Mouse (Mus musculus) limb, embryonic 14.5 days (tissue): ENCODE measurements around the gene Scaf8. TPM values are rescaled to one million over a fixed set of nuclear protein-coding genes. Genes with fewer than 3 reads are reported as not detected.

ENCODE experiments used
- ATAC-seq: fragments of 200-750 bp; cut with Nextera tagmentation; 2 replicates; pipeline ENCODE4 v1.8.0; 2017; ENCODE audit warnings: low read depth, moderate number of reproducible peaks, moderate TSS enrichment; ENCODE audit not compliant: low FRiP score
- DNase-seq: peaks from one replicate; pipeline ENCODE4 v3.0.0-alpha.2; 2015; ENCODE audit warnings: low spot score
- H3K27ac ChIP-seq: fragments of 300-500 bp; sonication (generic); replicated peaks from 2 replicates; pipeline ENCODE4 v1.5.1; 2014; ENCODE audit warnings: low read depth, mild to moderate bottlenecking, low read length, moderate library complexity, mixed read lengths
- H3K27me3 ChIP-seq: fragments of 300-500 bp; sonication (generic); 2 replicates; pipeline ENCODE4 v1.6.1; 2014; ENCODE audit warnings: low read length, mixed read lengths; ENCODE audit not compliant: control insufficient read depth, insufficient read depth
- H3K36me3 ChIP-seq: fragments of 300-500 bp; sonication (generic); 2 replicates; pipeline ENCODE4 v1.6.1; 2014; ENCODE audit warnings: mild to moderate bottlenecking, low read length, moderate library complexity, mixed read lengths; ENCODE audit not compliant: control insufficient read depth, insufficient read depth
- H3K4me1 ChIP-seq: fragments of 300-500 bp; sonication (generic); 2 replicates; pipeline ENCODE4 v1.6.1; 2014; ENCODE audit warnings: antibody characterized with exemption, low read length, mixed read lengths; ENCODE audit not compliant: control insufficient read depth, insufficient read depth
- H3K4me2 ChIP-seq: fragments of 300-500 bp; sonication (generic); replicated peaks from 2 replicates; pipeline ENCODE4 v1.6.1; 2014; ENCODE audit warnings: low read depth, mild to moderate bottlenecking, low read length, moderate library complexity; ENCODE audit not compliant: severe bottlenecking
- H3K4me3 ChIP-seq: fragments of 300-500 bp; sonication (generic); replicated peaks from 2 replicates; pipeline ENCODE4 v1.5.1; 2014; ENCODE audit warnings: low read length
- H3K9ac ChIP-seq: fragments of 300-500 bp; sonication (generic); 2 replicates; pipeline ENCODE4 v1.6.1; 2014; ENCODE audit warnings: mild to moderate bottlenecking, low read depth, low read length, moderate library complexity; ENCODE audit not compliant: severe bottlenecking
- H3K9me3 ChIP-seq: fragments of 300-500 bp; sonication (generic); 2 replicates; pipeline ENCODE4 v1.6.1; 2016; ENCODE audit warnings: low read length; ENCODE audit not compliant: control insufficient read depth
- POLR2A ChIP-seq: fragments of 200-500 bp; IDR thresholded peaks from 2 replicates; pipeline ENCODE4 v1.8.0; 2012; ENCODE audit warnings: inconsistent platforms, mild to moderate bottlenecking, moderate library complexity, borderline replicate concordance; ENCODE audit not compliant: insufficient read depth, insufficient read length; ENCODE audit errors: extremely low read depth
- WGBS: fragments of 180-500 bp; shearing (Covaris S2); extraction: QIAGEN DNeasy Blood & Tissue Kit; methylation state at CpG from one replicate; pipeline ENCODE4 v1.1.7; 2014; 5-methylcytosine and 5-hydroxymethylcytosine counted together
- polyA plus RNA-seq, 2 experiments: library from polyadenylated mRNA; depleted of rRNA in 1 of 2; stranded (reverse) in 1 of 2; unstranded in 1 of 2; fragments of >200 nt; fragmentation: Nextera tagmentation in 1 of 2; extraction: Ambion mirVana in 1 of 2; gene quantifications; 2 replicates each; pipeline versions ENCODE4 v1.2.1 to v1.2.3; 2012 to 2014

The Scaf8 gene
- polyA plus RNA-seq, 2 experiments, result 23.6 to 40.5 TPM

- no peaks in the 10 kb centered on the region for H3K27me3 ChIP-seq
- DNase-seq, result peak; percentile 79
- no peak overlapping the region for H3K4me3 ChIP-seq
- WGBS, result 54% methylated on average over 4 of the region's 4 CpGs
- H3K27ac ChIP-seq, result no peak overlapping the region
- no peak overlapping the region for H3K9ac ChIP-seq
- 0 out of 2 replicates have a peak, but pooled peaks have one; percentile 41 for ATAC-seq
- H3K4me2 ChIP-seq, result no peak overlapping the region
- no peaks in the 10 kb centered on the region for H3K4me1 ChIP-seq
- no peaks in the 10 kb centered on the region for H3K9me3 ChIP-seq
- TF ChIP-seq POLR2A, result no peak
- H3K36me3 ChIP-seq, result 0 out of 2 replicates have a peak, but pooled peaks cover 4% of the 10 kb centered on the region
These were observed 109.8 kb downstream of the Scaf8 start for GRCm38 (mm10) chr17:3224383-3225106.

- Histone ChIP-seq H3K4me3 (no peak overlapping the region), H3K27ac (no peak overlapping the region), H3K4me1 (no peaks in the 10 kb centered on the region), H3K36me3 (peaks cover 21% of the 10 kb centered on the region), H3K9me3 (no peaks in the 10 kb centered on the region), H3K4me2 (no peak overlapping the region), H3K9ac (no peak overlapping the region), H3K27me3 (no peaks in the 10 kb centered on the region)
- 84% methylated on average over 17 of the region's 17 CpGs for WGBS
- no peak for TF ChIP-seq POLR2A
- ATAC-seq (peak; percentile 53; the same call in 1 of the 2 replicates), DNase-seq (peak; percentile 56)
These were observed 115.6 kb downstream of the Scaf8 start for GRCm38 (mm10) chr17:3230231-3231000.

GRCm38 (mm10) chr17:3232626-3233025 lies 117.9 kb downstream of the Scaf8 start:
- WGBS, result 91% methylated on average over 5 of the region's 5 CpGs

GRCm38 (mm10) chr17:3243672-3244071 lies 128.9 kb downstream of the Scaf8 start:
- ATAC-seq (no peak), DNase-seq (no peak)
- Histone ChIP-seq H3K27ac (no peak overlapping the region), H3K4me2 (no peak overlapping the region), H3K9me3 (no peaks in the 10 kb centered on the region), H3K9ac (no peak overlapping the region), H3K27me3 (no peaks in the 10 kb centered on the region), H3K4me1 (no peaks in the 10 kb centered on the region), H3K36me3 (peaks cover 7% of the 10 kb centered on the region; the same call in 1 of the 2 replicates), H3K4me3 (no peak overlapping the region)
- WGBS, result 92% methylated on average over 3 of the region's 3 CpGs
- no peak for TF ChIP-seq POLR2A

More at GRCm38 (mm10) chr17:3232626-3233025, 117.9 kb downstream of the Scaf8 start:
- H3K9me3 ChIP-seq, result no peaks in the 10 kb centered on the region
- H3K4me3 ChIP-seq, result no peak overlapping the region
- H3K36me3 ChIP-seq, result peaks cover 22% of the 10 kb centered on the region
- H3K27ac ChIP-seq, result no peak overlapping the region
- H3K27me3 ChIP-seq, result no peaks in the 10 kb centered on the region
- ATAC-seq, result no peak
- H3K9ac ChIP-seq, result no peak overlapping the region
- H3K4me2 ChIP-seq, result no peak overlapping the region
- TF ChIP-seq POLR2A, result no peak
- no peaks in the 10 kb centered on the region for H3K4me1 ChIP-seq
- DNase-seq, result no peak

GRCm38 (mm10) chr17:3244881-3245739 lies 130.3 kb downstream of the Scaf8 start:
- TF ChIP-seq POLR2A, result no peak
- no peak for ATAC-seq
- Histone ChIP-seq H3K36me3 (peaks cover 6% of the 10 kb centered on the region; the same call in 1 of the 2 replicates), H3K4me1 (no peaks in the 10 kb centered on the region), H3K4me2 (no peak overlapping the region), H3K4me3 (no peak overlapping the region), H3K27ac (no peak overlapping the region), H3K9ac (no peak overlapping the region), H3K9me3 (no peaks in the 10 kb centered on the region), H3K27me3 (no peaks in the 10 kb centered on the region)
- no peak for DNase-seq
- 79% methylated on average over 8 of the region's 8 CpGs for WGBS
